Mouse (Mus musculus) yolk sac, embryonic 10.5 days (tissue): ENCODE data around the gene Sema4b.

Experiments
- DNase-seq: peaks from one replicate; pipeline ENCODE4 v3.0.0-alpha.2; 2017; ENCODE audit warnings: low spot score

Gene Sema4b

GRCm38 (mm10) chr7:80216566-80216965 lies 29.9 kb downstream of the Sema4b start:
- no peak for DNase-seq

DNA sequence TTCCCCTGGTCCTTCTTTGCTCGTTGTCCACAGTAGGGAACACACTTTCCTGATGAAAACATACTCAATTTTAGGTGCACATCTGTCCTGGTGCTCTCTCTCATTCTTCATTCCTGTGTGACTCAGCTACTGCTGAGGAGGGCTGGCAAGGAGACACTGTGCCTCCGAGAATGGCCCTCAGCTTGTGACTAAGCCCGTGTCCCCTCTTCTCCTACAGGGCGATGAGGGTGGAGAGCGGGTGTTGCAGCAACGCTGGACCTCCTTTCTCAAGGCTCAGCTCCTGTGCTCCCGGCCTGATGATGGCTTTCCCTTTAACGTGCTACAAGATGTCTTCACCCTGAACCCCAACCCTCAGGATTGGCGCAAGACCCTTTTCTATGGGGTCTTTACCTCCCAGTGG lies 32.0 kb downstream of the Sema4b start:
- no peak for DNase-seq

- DNase-seq: no peak
Observed at GRCm38 (mm10) chr7:80220237-80220797, 33.7 kb downstream of the Sema4b start.

DNA sequence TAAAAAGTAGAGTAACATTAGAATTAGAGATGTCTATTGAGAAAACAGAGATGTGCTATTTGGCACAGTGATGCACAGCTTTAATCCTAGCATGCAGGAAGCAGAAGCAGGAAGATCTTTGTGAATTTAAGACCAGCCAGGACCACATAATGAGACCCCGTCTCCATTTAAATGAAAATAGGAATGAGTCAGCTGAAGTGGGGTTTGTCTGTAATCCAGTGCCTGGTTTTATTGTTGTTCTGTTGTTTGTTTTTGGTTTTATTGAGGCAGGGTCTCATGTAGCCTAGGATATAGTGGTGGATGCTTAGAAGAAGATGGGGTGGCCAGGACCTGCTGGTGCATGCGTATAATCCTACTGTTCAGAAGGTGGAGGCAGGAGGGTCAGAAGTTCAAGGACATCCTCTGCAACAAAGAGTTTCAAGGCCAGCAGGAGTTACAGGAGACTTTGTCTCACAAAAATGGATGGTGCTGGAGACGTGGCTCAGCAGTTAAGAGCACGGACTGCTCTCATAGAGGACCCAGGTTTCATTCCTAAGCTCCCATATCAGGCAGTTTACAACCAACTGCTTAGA lies 34.6 kb downstream of the Sema4b start:
- no peak for DNase-seq

- no peak for DNase-seq
Observed at GRCm38 (mm10) chr7:80227065-80227464, 40.4 kb downstream of the Sema4b start.

DNA sequence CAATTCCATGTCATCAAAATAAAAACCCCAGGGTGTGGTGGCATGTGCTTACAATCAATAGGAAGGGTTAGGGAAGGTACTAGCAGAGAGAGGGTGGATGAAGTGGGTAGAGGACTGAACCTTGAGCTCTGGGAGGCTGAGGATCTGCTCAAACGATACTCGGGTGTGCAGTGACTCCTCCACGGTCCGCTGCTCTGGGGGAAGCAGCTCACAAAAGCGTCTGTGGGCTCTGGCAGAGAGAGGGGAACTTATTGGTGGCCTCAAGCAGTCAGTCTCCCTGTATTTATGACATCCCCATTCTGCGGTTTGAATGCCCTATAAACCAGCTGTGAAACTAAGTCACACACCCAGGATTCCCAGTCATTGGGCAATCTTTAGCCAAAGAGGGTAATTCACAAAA lies 43.6 kb downstream of the Sema4b start:
- no peak for DNase-seq

- peak; percentile 86 for DNase-seq
Observed at GRCm38 (mm10) chr7:80231971-80232488, 45.4 kb downstream of the Sema4b start.

- peak; percentile 98 for DNase-seq
Observed at GRCm38 (mm10) chr7:80232489-80233029, 45.9 kb downstream of the Sema4b start, which contains the start of the genes Cib1 and Gdpgp1. Gene Cib1 (minus strand): TSS chr7:80232813. Gene Gdpgp1 (plus strand): TSS chr7:80232865.

GRCm38 (mm10) chr7:80233799-80234198 lies 47.2 kb downstream of the Sema4b start:
- no peak for DNase-seq

DNA sequence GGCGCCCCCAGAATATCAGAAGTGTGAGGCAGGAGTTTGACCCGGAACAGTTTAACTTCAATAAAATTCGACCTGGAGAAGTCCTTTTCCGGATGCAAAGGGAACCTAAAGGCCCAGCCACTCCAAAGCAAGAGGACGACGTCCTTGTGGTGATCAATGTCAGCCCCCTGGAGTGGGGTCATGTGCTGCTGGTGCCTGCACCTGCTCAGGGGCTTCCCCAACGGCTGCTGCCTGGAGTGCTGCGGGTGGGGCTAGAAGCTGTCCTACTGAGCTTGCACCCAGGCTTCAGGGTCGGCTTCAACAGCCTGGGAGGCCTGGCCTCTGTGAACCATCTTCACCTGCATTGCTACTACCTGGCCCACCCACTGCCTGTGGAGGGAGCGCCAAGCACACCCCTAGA lies 51.9 kb downstream of the Sema4b start:
- no peak for DNase-seq

DNA sequence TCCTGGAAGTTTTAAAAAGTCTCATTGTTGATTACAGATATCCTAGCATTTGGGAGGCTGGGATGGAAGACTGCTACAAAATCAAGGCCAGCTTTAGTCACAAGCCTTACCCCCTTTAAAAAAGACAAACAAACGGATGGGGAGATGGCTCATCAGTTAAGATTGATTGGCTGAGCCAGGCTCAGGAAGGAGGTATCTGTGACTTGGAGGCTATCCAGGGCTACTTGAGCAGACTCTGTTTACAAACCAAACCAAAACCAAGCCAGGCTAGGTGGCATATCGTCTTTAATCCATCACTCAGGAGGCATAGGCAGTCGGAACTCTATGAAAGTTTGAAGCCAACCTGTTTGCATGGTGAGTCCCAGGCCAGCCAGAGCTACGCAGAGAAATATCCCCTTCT lies 55.0 kb downstream of the Sema4b start:
- DNase-seq: no peak

GRCm38 (mm10) chr7:80244851-80245250 lies 58.2 kb downstream of the Sema4b start:
- no peak for DNase-seq

GRCm38 (mm10) chr7:80246148-80246721 lies 59.6 kb downstream of the Sema4b start, which contains the start of gene Ttll13:
Gene Ttll13 (plus strand): TSS chr7:80246376.
- DNase-seq: peak; percentile 97

- no peak for DNase-seq
Observed at GRCm38 (mm10) chr7:80246859-80247258, 60.2 kb downstream of the Sema4b start.

DNA sequence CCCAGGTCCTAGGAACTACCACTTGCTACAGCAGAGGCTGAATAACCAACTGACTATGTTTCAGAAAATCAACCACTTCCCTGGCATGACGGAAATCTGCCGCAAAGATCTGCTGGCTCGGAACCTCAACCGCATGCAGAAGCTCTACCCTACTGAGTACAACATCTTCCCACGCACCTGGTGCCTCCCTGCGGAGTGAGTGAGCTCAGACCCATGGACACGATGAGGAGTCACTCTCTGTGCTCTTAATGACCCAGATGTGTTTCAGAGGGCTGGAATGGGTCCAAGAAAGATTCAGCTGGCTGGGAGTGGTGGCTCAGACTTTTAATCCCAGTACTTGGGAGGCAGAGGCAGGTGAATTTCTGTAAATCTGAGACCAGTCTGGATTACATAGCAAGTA lies 65.8 kb downstream of the Sema4b start:
- no peak for DNase-seq

- DNase-seq: no peak
Observed at GRCm38 (mm10) chr7:80252886-80253285, 66.2 kb downstream of the Sema4b start.

- no peak for DNase-seq
Observed at GRCm38 (mm10) chr7:80255981-80256380, 69.3 kb downstream of the Sema4b start.

- no peak for DNase-seq
Observed at GRCm38 (mm10) chr7:80257706-80258105, 71.1 kb downstream of the Sema4b start.

DNA sequence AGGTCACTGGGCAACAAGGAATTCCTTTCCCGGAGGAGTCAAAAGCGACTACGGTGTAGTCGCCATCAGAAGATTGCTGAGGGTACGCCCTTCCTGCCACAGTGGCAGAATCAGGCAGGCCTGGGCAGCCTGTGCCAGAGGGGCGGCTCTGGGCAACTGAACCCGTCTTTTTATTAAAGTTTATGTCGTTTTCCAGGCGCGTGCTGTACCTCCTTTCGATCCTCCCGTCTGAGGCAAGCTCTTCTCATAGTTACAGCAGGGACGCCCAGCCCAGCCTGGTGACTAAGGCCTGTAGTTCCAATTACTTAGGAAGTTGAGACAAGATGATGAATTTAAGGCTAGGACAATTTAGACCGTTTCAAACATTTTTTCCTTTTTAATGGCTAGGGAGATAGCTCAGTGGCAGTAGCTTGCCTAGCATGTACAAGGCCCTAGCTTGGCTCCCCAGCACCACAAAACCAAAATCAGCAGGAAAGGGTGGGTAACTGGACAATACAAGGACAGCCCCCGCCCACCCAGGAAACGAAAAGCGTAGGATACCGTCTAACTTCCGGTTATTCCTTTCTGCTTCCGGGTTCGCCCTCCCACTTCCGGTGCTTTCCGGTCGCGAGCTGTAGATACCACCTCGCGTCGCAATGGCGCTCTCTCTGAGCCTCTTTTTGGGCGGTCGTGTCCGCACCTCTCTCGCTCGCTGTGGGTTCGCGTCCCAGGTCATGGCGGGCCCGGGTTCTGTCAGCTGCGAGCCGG lies 74.2 kb downstream of the Sema4b start, which contains the start of gene Ngrn:
TSS of gene Ngrn (plus strand) at position 591 of the 747 bp plus-strand sequence.
- peak; percentile 90 for DNase-seq

DNA sequence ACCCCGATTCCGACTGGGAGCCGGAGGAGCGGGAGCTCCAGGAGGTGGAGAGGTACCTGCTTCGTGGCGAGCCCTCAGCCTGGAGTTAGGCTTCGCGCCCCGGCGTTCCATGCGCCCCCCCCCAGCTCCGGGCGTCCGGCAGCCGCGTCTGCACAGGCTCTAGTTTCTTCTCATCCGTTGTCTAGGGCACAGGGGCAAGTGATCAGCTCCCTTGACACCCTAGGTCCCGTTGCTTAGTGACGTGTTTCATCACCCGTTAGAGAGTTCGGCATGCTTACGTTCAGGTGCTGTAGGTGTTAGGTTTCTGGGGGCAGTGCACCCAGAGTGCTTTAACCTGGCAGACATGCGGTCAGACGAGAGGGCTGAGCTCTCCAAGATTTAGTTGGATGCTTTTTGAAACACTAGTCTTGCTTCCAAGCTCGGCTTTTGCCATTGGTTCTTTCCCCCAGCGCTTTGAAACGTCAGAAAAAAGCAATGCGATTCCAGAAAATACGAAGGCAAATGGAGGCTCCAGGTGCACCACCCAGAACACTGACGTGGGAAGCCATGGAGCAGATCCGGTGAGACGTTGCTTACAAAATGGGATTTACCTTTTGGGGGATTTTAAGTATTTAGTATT lies 74.8 kb downstream of the Sema4b start:
- DNase-seq: peak; percentile 37

DNA sequence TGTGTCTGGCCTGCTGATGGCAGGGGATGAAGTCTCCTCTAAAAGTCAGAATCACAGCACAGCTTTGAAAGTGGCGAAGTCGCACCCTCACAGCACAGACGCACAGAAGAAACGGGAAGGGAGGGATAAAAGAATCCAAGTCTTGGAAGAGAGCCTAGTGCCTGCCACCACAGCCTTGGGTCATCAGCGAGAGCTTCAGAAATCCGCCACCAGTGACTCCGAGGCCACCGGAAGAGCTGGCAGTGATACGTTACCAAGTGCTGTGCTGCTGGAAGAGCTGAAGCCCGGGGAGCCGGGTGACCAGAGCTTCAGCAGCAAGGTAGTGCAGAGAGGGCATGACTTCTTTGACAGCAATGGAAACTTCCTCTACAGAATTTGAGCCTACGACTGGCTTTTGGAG lies 78.0 kb downstream of the Sema4b start:
- no peak for DNase-seq

- no peak for DNase-seq
Observed at GRCm38 (mm10) chr7:80267764-80268163, 81.1 kb downstream of the Sema4b start.
